Mouse (Mus musculus) thymus, postnatal 4 days (tissue): Measurements from ENCODE around the gene Ankrd13c.
"Not testable (repeated sequence)": the region's sequence is repeated elsewhere in the genome, so short reads cannot be mapped to it uniquely, and the experiment has no call there.

ENCODE experiments used
- DNase-seq: peaks from one replicate; pipeline ENCODE4 v3.0.0; 2021

The Ankrd13c gene

DNA sequence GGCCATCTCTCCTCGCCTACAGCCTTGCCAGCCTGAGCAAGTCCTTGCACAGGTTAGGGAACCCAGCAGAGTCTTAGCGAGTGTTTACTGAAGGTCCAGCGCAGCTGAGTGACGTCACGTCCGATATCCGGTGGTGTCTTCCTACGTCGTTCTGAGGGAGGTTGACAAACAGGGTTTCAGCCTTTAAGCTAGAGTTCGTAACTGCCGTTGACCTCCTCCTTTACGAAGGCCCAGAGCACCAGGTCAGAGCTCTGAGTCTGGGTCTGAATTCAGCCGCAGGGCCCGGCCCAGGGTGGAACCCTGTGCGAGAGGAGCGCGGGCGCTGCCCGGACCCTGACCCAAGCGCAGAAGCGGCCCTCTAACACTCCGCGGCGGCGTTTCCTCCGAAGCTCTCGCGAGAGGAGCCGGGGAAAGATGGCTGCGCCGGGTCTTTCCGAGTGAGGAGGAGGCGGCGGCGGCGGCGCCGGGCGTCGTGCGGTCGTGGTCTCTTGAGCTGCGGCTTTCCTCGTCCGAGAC, at the start of gene Ankrd13c:
Gene Ankrd13c (plus strand): TSS at position 397 of the 516 bp plus-strand sequence.
- DNase-seq = peak; percentile 93

GRCm38 (mm10) chr3:157897645-157898044, 49.4 kb upstream of the Ankrd13c start:
- DNase-seq = no peak

DNA sequence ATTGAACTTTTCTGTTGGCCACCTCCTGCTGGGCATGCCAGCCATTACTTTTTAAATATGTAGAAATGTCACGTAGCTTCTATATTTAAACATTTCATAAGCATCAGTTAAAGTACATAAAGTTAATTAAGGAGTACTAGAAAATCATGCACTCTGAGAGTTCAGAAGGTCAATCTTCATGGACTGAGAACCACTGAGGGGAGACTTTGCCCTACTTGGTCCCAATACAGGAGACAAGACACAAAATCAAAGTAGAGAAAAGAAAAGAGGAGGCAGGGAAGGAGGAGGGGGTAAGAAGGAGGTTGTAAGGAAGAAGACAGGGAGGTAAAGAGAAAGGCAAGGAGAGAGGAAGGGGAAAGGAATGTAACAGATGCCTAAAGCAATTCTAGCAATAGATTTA, 47.1 kb upstream of the Ankrd13c start:
- DNase-seq = no peak

DNA sequence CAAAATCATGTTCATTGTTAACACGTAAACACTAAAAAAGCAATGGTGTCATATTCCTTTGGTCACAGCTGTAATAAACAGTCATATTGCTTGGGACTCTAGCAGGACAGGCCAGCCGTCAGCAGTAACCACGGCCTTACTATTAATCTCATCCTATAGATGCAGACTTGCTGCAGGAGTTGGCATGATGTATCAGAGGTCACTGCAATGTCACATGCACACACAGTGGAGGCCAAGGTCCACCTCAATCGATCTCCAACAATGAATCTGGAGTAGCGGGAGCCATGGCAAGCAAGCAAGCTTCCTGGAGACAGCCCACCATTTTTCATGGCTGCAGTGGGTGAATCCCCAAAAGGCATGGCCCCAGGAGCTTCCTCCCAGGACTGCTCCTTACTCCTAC, 45.3 kb upstream of the Ankrd13c start:
- no peak for DNase-seq

DNA sequence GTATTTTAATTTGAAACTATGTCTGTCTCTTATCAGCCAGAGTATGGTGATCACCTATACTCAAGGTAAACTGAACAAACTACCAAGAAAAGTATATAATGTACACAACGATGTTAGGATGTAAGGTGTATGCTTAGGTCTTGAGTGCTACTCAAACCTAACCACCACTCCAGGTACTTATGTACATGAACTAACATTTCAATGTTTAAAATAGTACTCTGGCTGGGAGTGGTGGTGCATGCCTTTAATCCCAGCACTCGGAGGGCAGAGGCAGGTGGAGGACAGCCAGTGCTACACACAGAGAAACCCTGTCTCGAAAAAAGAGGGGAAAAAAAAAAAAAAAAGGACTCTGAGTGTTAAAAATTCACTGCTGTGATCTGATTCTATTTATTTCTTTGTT, 38.9 kb upstream of the Ankrd13c start:
- DNase-seq = no peak

GRCm38 (mm10) chr3:157910262-157910661, 36.8 kb upstream of the Ankrd13c start:
- DNase-seq = no peak

DNA sequence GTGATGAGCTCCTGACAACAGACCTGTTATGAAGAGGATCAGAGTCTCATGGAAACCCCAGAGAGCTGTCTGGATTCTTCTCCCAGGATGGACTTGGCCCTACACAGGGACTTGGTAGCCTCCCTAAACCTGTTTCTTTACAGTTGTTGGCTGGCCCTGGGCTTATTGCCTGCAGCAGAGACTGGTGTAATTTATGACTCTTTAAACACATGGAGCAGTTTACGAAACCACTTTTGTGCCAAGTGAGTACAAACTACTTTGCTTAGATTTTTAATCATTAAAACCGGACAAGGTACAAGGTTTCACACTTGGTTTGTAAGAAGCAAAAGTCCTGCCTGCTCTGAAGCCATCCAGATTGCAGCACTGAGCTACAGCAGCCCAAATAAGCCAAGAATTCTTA, 34.9 kb upstream of the Ankrd13c start:
- DNase-seq = no peak

DNA sequence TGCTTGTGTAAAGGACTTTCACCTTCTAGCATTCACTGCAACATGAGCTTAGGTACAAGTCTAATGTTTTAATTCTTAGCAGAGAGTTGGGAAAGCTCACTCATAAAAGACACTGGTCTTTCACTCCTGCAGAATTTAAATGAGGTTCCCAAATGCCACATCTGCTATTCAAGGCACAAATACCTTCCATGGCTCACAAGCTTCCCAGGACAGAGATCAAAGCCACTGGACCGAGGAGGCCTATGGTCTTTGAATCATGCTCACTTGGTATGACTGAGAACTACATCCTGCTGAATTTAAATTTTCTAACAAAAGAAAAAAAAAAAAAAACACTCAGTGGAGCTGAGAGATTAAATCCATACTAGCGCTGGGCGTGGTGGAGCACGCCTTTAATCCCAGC, 30.7 kb upstream of the Ankrd13c start:
- DNase-seq = no peak

GRCm38 (mm10) chr3:157921376-157921775, 25.7 kb upstream of the Ankrd13c start:
- DNase-seq = no peak

DNA sequence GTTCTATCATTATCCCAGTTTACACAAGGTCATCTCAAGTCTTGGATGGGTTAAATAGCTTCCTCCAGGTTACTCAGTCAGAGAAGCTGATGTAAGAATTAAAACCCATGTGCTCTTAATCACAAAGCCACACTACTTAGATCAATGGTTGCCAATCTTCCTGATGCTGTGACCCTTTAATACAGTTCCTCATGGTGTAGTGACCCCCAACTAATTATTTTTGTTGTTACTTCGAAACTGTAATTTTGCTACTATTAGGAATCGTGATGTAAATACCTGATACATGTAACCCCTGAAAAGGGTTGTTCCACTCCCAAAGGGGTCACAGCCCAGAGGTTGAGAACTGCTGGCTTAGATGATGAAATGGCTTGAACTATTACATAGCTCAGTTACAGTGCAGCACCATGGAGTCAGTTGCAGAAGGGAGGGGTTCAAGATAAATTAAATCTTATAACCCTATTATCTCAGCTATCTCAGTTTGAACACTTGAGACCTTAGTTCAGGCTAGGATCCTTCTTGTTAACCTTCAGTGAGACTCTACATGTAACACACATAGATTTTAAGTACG, 23.7 kb upstream of the Ankrd13c start:
- DNase-seq = no peak

DNA sequence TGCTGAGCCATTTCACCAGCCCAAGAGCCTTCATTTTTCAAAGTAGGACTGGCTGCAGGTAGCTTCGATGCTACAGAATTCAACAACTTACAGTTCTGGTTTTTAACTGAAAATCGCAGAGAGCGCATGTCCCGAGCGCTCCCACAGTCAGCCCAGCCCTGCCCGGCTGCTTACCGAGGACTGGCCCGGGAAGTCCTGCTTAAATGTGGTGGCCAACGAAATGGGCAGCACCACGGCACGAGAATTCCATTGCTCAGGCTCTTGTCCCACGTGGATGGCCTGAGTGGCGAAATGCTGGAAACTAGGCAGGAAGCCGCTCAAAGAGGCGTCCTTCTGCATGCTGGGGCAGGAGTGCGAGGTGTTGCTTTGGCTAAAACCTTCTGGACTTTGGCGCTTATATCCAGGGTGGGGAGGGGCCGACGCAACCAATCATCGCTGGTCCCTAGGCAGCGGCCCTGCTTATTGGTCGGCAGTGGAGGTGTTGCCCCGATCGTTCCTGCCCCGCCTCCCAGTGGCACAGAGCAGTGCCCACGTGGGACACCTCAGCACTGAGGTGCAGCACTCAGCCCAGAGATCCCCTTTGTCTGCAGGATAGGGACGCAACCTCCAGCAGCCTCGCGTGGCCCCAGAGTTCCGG, 22.2 kb upstream of the Ankrd13c start, which contains the start of gene Cth:
Gene Cth (minus strand): TSS at position 386 of the 637 bp plus-strand sequence.
- DNase-seq = peak; percentile 70

DNA sequence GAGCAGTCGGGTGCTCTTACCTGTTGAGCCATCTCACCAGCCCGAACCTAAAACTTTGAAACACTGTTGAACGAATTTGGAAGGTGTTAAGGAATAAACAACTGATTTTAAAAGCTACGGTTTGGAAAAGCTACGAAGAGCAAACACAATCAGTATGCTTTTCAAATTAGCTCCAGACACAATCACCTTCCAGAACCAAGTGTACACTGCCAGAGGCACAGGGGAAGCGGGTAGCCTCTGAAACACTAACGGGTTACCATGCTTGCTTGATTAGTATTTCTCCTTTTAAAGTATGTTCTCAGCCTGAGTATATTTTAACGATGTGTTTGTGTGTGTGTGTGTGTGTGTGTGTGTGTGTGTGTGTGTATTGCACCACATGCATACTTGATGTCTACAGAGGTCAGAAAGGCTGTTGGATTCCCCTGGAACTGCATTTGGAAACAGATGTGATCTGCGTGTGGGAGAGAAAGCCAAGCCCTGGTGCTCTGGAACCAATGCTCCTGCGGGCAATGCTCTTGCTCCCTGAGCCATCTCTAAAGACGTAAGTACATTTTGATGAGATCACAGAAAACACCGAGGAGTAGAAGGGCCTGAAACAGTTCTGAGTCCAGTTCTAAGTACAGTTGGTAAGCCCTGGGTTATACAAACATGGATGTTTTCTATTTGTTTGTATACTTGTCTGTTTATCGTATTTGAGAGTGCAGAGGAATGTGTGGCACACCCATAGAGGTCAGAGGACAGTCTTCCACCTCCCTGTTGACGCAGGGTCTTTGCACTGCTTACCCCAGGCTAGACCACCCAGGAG, 21.1 kb upstream of the Ankrd13c start:
- DNase-seq = no peak

- no peak for DNase-seq
Observed at GRCm38 (mm10) chr3:157926761-157927160, 20.3 kb upstream of the Ankrd13c start.

GRCm38 (mm10) chr3:157928731-157929130, 18.3 kb upstream of the Ankrd13c start:
- DNase-seq = no peak

GRCm38 (mm10) chr3:157929417-157929816, 17.6 kb upstream of the Ankrd13c start:
- DNase-seq = no peak

- DNase-seq = peak; percentile 37
Observed at GRCm38 (mm10) chr3:157931592-157931991, 15.4 kb upstream of the Ankrd13c start.

DNA sequence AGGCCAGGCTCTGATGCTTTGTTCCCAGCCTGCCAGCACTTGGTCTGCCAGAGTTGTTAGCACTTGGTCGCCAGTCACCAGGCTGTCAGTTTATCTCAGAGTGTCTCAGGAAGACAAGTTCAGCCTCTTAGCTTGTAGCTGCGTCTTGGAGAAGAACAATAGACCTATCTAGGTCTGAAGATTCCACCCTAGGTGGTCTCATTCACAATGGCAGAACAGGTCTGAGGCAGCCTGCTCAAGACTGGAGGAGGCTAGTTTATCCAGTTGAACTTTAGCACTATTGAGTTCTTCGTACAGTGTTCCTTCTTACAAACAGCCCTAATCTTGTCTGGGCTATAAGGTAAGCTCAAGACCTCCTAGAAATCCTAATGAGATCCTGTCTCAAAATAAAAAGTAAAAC, 15.0 kb upstream of the Ankrd13c start:
- no peak for DNase-seq

DNA sequence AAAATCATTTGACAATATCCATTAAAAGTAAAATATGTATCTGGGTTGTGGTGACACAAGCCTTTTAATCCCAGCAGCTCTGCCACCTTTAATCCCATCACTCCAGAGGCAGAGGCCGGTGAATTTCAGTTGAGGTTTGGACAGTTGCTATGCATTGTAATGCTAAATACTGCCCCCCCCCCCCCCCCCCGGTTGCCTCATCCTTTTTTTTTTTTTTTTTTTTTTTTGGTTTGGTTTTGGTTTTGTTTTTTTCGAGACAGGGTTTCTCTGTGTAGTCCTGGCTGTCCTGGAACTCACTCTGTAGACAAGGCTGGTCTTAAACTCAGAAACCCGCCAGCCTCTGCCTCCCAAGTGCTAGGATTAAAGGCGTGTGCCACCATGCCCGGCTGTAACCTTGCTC, 13.8 kb upstream of the Ankrd13c start:
- not testable (repeated sequence) for DNase-seq

DNA sequence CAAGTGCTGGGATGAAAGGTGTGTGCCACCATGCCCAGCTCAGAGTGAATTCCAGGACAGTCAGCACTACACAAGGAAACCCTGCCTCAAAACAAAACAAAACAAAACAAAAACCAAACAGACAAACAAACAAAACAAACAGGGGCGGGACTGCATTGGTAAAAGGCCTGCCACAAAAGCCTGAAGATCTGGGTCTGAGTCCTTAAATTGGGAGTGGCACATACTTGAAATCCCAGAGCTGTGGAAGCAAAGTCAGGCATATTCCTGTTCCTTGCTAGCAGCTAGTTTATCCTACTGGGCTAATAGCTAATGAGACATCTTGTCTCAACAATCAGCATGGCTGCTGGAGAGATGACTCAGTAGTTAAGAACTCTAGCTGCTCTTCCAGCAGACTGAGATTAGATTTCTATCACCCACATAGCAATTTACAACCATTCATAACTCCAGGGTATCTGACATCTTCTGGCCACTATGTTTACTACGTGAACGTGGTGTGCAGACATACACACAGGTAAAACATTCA, 12.7 kb upstream of the Ankrd13c start:
- no peak for DNase-seq

GRCm38 (mm10) chr3:157938585-157938984, 8.5 kb upstream of the Ankrd13c start:
- no peak for DNase-seq

DNA sequence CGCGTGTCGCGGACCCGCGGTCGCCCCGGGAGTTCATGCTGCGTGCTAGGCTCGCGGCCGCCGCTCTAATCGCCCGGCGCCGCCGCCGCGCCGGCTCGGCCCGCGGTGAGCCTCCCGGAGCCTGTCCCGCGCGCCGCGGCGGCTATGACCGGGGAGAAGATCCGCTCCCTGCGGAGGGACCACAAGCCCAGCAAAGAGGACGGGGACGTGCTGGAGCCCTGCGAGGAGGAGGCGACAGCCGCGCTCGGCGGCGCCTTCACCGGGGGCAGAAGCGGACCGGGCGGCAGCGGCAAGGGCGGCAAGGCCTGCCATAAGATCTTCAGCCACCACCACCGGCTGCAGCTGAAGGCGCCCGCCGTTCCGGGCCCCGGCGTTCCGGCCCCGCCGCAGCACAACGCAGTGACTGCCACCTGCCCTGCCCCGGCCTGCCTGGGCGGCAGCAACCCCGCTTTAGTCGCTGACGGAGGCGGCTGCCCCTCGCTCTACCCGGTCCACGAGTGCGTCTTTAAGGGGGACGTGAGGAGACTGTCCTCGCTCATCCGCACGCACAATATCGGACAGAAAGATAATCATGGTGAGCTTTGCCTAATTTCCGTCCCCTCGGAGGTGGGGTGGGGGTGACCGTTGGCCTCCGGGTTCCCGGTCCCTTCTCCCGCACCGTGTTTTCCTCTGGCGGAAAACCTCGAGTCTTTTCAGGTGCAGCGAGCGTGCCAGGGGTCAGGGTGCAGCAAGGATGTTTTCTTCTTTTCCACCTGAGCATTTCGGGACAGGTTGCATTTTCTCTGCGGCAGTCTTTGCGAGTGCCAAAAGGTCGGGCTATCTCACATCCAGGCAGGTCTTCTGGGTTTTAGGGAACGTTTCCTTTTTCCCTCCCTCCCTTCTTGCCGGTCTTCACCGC, 593 bp downstream of the Ankrd13c start:
- peak; percentile 67 for DNase-seq

DNA sequence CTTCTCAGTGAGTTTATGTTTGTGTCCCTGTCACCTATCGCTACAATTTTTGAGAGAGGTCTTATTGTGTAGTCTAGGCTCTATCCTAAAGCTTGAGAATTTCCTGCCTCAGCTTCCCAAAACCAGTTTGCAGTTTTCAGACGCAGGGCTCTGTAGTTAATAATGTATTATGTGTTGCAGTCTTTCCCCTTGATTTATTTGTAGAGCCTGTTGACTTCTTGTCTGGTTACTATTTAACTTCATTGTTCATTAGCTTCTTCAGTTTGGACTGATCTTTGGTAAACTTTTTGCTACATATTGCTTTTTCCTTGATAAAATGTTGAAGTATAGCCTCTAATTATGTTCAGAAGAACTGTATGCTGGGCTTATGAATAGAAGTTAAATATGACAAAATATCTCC, 5.7 kb downstream of the Ankrd13c start:
- DNase-seq = no peak

- no peak for DNase-seq
Observed at GRCm38 (mm10) chr3:157955466-157955865, 8.4 kb downstream of the Ankrd13c start.
